Mouse (Mus musculus) heart, postnatal 0 days (tissue): ENCODE results near the gene Nrbf2. TPM values are rescaled to one million over a fixed set of nuclear protein-coding genes. Genes with fewer than 3 reads are reported as not detected.

Experiments used
- ATAC-seq: fragments of 200-750 bp; cut with Nextera tagmentation; 2 replicates; pipeline ENCODE4 v1.8.0; 2017; ENCODE audit warnings: low read depth, moderate number of reproducible peaks, moderate library complexity; ENCODE audit not compliant: insufficient read depth
- DNase-seq: peaks from one replicate; pipeline ENCODE4 v3.0.0-alpha.2; 2016; ENCODE audit warnings: low spot score
- H3K27ac ChIP-seq: fragments of 300-500 bp; sonication (generic); 2 replicates; pipeline ENCODE4 v1.5.1; 2014; ENCODE audit warnings: low read depth, mild to moderate bottlenecking
- H3K27me3 ChIP-seq: fragments of 300-500 bp; sonication (generic); 2 replicates; pipeline ENCODE4 v1.6.1; 2014; ENCODE audit warnings: low read length, mixed read lengths; ENCODE audit not compliant: control insufficient read depth, insufficient read depth
- H3K36me3 ChIP-seq: fragments of 300-500 bp; sonication (generic); replicated peaks from 2 replicates; pipeline ENCODE4 v1.6.1; 2014; ENCODE audit warnings: low read length, mixed read lengths; ENCODE audit not compliant: control insufficient read depth, insufficient read depth
- H3K4me1 ChIP-seq: fragments of 300-500 bp; sonication (generic); 2 replicates; pipeline ENCODE4 v1.6.1; 2014; ENCODE audit warnings: antibody characterized with exemption; ENCODE audit not compliant: control insufficient read depth, insufficient read depth
- H3K4me2 ChIP-seq: fragments of 300-500 bp; sonication (generic); 2 replicates; pipeline ENCODE4 v1.6.1; 2014; ENCODE audit warnings: low read depth, mild to moderate bottlenecking, low read length, moderate library complexity
- H3K4me3 ChIP-seq: fragments of 300-500 bp; sonication (generic); 2 replicates; pipeline ENCODE4 v1.5.1; 2014; ENCODE audit warnings: low read depth, low read length
- H3K9ac ChIP-seq: fragments of 300-500 bp; sonication (generic); replicated peaks from 2 replicates; pipeline ENCODE4 v1.6.1; 2014; ENCODE audit warnings: low read depth, low read length, mixed read lengths
- H3K9me3 ChIP-seq: fragments of 300-500 bp; sonication (generic); replicated peaks from 2 replicates; pipeline ENCODE4 v1.6.1; 2016; ENCODE audit warnings: low read length; ENCODE audit not compliant: control insufficient read depth
- CTCF ChIP-seq: IDR thresholded peaks from 2 replicates; pipeline ENCODE4 v1.5.1; 2016; ENCODE audit warnings: antibody characterized with exemption, control low read depth, low read depth
- EP300 ChIP-seq: IDR thresholded peaks from 2 replicates; pipeline ENCODE4 v1.6.1; 2016; ENCODE audit warnings: antibody characterized with exemption, low read depth
- WGBS: fragments of 180-500 bp; shearing (Covaris S2); extraction: QIAGEN DNeasy Blood & Tissue Kit; methylation state at CpG from one replicate; pipeline ENCODE4 v1.1.7; 2014; 5-methylcytosine and 5-hydroxymethylcytosine counted together
- polyA plus RNA-seq: library from polyadenylated mRNA; unstranded; fragments of >200 nt; fragmentation: Nextera tagmentation; extraction: Ambion mirVana; gene quantifications from 2 replicates; pipeline ENCODE4 v1.2.1, GENCODE M21; 2015
- total RNA-seq: library from RNA; depleted of rRNA; stranded (reverse); fragments of >200 nt; gene quantifications from 2 replicates; pipeline ENCODE4 v1.2.3, GENCODE M21; 2014; ENCODE audit warnings: low replicate concordance; rRNA removed

Gene Nrbf2
- total and polyA plus RNA-seq, 2 experiments from 2014 or later = 12.5 to 24.3 TPM

GRCm38 (mm10) chr10:67218873-67219565, 66.1 kb downstream of the Nrbf2 start:
- Histone ChIP-seq H3K4me1 (peaks cover 12% of the 10 kb centered on the region), H3K9ac (no peak overlapping the region), H3K36me3 (peaks cover 43% of the 10 kb centered on the region), H3K4me2 (no peak overlapping the region), H3K9me3 (no peaks in the 10 kb centered on the region), H3K27me3 (no peaks in the 10 kb centered on the region), H3K4me3 (no peak overlapping the region), H3K27ac (no peak overlapping the region)
- ATAC-seq (no peak), DNase-seq (no peak)
- 85% methylated on average over 18 of the region's 18 CpGs for WGBS
- no peak for TF ChIP-seq EP300
- no peak for TF ChIP-seq CTCF

- Histone ChIP-seq H3K36me3 (peaks cover 43% of the 10 kb centered on the region), H3K27me3 (no peaks in the 10 kb centered on the region), H3K4me2 (no peak overlapping the region), H3K27ac (no peak overlapping the region), H3K9me3 (no peaks in the 10 kb centered on the region), H3K9ac (no peak overlapping the region), H3K4me3 (no peak overlapping the region), H3K4me1 (peaks cover 11% of the 10 kb centered on the region)
- no peak for TF ChIP-seq EP300
- TF ChIP-seq CTCF = peak; percentile 42
- 80% methylated on average over 3 of the region's 3 CpGs for WGBS
- DNase-seq (no peak), ATAC-seq (no peak)
Observed at GRCm38 (mm10) chr10:67216872-67217271, 68.2 kb downstream of the Nrbf2 start.

Other genes starting within 250 kb of the Nrbf2 start
- 42.4 and 55.3 TPM in 2 replicates for gene Jmjd1c, start 189.2 kb downstream of the Nrbf2 start, total RNA-seq
- gene Jmjd1c, start 189.2 kb downstream of the Nrbf2 start, polyA plus RNA-seq = 28.1 and 29.0 TPM in 2 replicates
- gene Reep3, start 188.4 kb downstream of the Nrbf2 start, total RNA-seq = 24.0 and 26.6 TPM in 2 replicates
- 25.6 and 26.8 TPM in 2 replicates for gene Reep3, start 188.4 kb downstream of the Nrbf2 start, polyA plus RNA-seq